Mouse (Mus musculus) bone marrow, adult 2 months (tissue): ENCODE results near the gene Gfra4.

Experiments used
- CTCF ChIP-seq: fragments of 200-500 bp; IDR thresholded peaks from 2 replicates; pipeline ENCODE4 v1.5.1; 2011; ENCODE audit warnings: low read length, control low read depth; ENCODE audit not compliant: control insufficient read depth, insufficient read depth
- POLR2A ChIP-seq: fragments of 200-500 bp; IDR thresholded peaks from 2 replicates; pipeline ENCODE4 v1.6.1; 2011; ENCODE audit warnings: low read depth, mild to moderate bottlenecking, control low read depth, low read length, borderline replicate concordance; ENCODE audit not compliant: control insufficient read depth

- no peak for TF ChIP-seq CTCF
- no peak for TF ChIP-seq POLR2A
Observed at GRCm38 (mm10) chr2:131059781-131060540, 17.1 kb upstream of the Gfra4 start.
